Mouse (Mus musculus): ENCODE measurements around the gene Wipi1. TPM values are rescaled to one million over a fixed set of nuclear protein-coding genes. Genes with fewer than 3 reads are reported as not detected.

The Wipi1 gene
- total RNA-seq, 2 experiments from 2014 or later = 51.9 to 53.1 TPM

DNA sequence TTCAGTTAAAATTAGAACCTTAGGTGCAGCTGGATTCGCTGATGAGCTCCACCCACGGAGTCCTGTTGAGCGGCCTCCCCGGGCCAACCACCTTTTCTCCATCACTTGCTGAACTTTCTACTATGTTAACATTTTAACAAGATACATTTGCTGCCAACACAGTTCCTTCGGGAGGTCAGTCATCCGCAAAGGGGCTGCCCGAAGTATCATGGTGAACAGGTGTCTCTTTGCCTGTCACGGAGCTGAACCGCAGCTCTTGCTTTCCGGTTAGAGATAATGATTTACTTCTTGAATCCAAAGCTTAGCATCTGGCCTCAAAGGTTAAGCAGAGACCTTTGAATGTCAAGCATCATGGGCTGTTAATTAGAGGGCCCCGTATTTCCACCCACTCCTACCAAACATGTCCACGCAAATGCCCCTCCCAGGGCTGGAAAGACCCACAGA is 66.0 kb downstream of the Wipi1 start:
- DNase-seq (ENCODE audit: low spot score in 2 of 2) = no peak

DNA sequence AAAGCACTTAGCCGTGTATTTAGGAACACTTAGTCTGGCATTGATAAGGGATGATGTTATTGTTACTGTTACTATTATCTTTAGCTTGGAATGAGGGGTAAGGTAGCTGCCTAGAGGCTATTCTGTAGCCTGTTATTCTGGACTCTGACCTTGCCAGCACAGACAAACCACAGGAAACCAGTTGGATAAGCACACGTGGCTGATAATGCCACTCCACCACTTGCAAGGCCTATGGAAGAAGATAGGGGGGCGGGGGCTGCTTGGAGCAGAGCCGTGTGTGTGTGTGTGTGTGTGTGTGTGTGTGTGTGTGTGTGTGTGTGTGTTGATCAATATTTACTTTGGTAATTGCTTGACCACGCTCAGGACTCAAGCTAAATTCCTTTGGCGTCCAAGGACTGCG is 66.5 kb downstream of the Wipi1 start:
- no peak for DNase-seq (ENCODE audit: low spot score in 2 of 2)

DNA sequence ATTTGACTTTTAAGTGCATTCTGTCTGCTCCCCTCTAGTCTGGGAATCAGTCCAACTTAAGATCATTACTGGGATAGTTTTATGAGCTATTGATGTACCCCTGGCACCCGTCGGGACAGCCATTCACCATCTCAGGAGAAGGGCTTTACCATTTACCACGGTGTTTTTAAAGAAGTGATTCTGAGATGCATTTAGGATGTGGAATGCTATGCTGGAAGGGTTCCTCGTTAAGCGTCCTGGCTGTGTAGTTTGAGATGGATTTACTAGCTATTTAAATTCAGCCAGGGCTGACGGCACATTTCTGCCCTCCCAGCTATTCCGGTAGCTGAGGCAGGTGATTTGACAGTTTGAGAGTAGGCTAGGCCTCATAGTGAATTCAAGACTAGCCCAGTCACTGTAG is 67.3 kb downstream of the Wipi1 start:
- DNase-seq (ENCODE audit: low spot score in 2 of 2) = no peak

DNA sequence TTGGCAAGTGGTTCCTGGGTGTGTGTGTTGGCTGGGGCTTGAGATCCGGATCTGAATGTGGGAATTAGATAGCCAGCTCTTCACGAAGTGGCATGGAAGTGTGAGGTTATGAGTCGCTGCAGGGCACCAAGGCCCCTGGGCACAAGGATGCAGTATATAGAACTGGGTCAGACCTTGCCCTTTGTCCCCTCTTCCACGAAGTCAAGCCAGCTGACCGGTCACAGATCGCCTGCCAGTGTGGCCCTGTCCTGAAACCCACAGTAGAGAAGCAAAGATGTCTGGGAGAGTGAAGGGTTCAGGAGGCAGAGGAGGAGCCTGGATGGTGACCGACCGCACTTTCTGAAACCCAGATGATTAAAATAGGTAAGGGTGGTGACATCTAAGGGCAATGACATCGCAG is 68.3 kb downstream of the Wipi1 start:
- DNase-seq (ENCODE audit: low spot score in 2 of 2) = no peak

DNA sequence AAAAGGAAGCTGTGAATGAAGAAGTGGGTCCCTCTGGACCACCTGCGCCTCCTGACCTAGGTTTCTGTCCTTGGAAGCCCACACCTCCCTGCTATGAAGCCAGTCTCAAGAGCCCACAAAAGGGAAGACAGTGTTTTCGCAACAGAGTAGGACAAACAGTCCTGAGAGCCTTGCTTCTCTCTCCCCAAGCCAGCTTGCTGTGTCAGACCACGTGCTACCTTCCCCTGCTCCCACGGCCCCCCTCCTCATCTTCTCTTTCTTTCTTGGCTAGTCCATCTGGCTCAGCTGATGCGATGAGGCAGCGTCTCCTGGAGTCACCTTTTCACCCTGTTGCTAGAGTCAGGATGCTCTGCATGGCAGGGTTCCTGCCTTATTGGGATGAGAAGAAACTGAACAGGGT is 72.5 kb downstream of the Wipi1 start:
- DNase-seq (ENCODE audit: low spot score in 2 of 2) = no peak

DNA sequence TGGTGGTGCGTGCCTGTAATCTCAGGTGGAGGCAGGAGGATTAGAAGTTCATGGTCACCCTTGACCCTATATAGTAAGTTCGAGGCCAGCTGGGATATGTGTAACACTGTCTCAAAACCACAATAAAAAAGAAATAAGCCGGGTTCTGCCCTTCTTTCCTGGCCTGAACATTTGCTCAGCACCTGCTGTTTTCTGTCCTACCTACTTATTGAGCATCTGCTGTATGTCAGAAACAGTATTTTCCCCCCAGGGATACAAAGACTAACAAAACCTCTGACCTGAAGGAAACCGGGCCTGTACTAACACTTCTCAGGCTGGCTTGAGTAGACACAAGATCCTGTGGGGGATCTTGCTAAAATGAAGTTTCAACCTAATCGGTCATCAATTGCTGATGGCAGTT is 74.8 kb downstream of the Wipi1 start:
- no peak for DNase-seq (ENCODE audit: low spot score in 2 of 2)

DNA sequence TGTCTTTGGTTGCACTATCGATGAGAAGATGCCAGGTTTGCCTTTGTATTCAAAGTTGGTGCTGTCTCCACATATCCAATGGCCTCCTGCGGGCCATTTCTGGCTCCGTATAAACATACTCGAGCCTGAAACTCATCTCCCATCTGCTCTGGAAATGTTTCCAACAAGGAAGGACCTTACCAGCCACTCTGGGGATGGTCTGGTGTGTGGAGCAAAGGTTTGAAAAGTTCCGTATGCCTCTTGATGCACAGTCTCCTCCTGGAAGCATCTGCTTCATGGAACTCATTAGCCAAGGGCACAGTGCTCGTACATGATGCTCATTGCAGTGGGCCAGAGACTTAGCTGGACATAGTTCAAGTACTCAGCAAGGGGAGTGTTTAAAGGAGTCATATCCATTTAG is 75.8 kb downstream of the Wipi1 start:
- DNase-seq (ENCODE audit: low spot score in 2 of 2) = no peak

DNA sequence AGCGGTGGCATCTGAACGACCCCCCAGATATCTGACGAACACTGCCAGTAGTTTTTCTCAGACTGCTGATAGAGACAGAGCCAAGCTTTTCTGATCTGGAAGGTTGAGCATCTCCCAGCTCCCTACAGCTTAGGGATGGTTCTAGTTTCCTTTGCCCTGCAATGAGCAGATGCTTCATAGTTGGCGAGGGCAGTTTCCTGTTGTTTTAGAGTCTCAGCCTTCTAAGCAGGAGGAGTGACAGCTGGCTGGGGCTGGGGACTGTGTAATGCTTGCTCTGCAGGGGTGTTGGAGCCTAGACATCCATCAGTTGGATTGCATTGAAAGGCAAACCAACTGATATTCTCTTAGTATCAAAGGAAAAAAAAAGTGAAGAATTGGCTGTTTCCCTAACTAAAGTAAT is 81.7 kb downstream of the Wipi1 start:
- DNase-seq (ENCODE audit: low spot score in 2 of 2) = no peak

DNA sequence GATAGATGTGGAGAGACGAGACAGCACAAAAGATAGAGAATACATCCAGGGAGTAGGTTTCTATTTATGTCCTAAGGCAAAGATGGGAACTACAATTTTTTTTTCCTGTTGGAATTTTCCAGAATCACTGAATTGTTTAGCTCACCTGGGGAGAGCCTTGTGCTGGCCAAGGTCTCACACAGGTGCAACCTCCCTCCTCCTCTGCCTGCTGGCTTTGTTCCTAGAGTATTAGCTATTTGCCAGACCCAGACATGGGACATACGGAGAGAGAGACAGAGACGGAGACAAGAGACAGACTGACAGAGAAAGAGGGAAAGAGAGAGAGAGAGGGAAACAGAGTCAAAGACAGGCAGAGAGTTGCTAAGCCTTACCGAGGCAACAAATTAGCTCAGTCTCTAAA is 86.2 kb downstream of the Wipi1 start:
- no peak for DNase-seq (ENCODE audit: low spot score in 2 of 2)

DNA sequence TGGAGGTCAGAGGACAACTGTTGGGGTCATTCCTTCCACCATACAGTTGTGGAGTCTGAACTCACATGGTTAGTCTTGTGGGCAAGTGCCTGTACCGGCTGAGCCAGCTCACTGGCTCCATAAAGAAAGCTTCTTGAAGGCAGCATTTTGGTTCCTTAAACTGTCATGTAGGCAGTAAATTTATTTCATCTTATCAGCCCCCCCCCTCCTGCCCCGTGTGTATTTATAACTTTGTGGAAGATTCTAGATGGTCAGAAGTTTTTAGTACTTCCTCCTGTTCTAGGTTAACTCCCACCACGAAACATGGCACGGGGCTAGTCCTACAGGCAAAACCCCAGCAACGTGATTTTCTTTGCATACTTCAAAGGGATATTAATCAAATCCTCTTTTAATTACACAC is 86.9 kb downstream of the Wipi1 start:
- no peak for DNase-seq (ENCODE audit: low spot score in 2 of 2)

Other genes with a start within 250 kb of the Wipi1 start
- gene Gna13, start 249.1 kb downstream of the Wipi1 start, total RNA-seq (2021) = 10 to 100 TPM; 75.1 to 78.2 TPM
- not detected for gene 9930022D16Rik, start 198.1 kb downstream of the Wipi1 start, total RNA-seq (2021)
- gene Amz2, start 186.0 kb downstream of the Wipi1 start, total RNA-seq (2021) = 10 to 100 TPM; 55.7 to 61.1 TPM
- gene Arsg, start 138.6 kb downstream of the Wipi1 start, total RNA-seq (2021) = 10 to 100 TPM; 10.4 to 14.5 TPM
- gene Slc16a6, start 138.4 kb downstream of the Wipi1 start, total RNA-seq (2021) = 1 to 10 TPM; 5.7 to 9.0 TPM
- gene Prkar1a, start 37.4 kb upstream of the Wipi1 start, total RNA-seq (2021) = 100 to 1,000 TPM; 428 to 430 TPM
- gene Fam20a, start 110.3 kb upstream of the Wipi1 start, total RNA-seq (2021) = 10 to 100 TPM; 11.8 to 15.7 TPM
- gene 1700012B07Rik, start 216.1 kb upstream of the Wipi1 start, total RNA-seq (2021) = not detected

All from adrenal gland, postnatal 4 days (tissue).